Mouse (Mus musculus): ENCODE results near the gene Nxph3.
A peak's percentile ranks its signal among the peaks of the same experiment; 100 is the strongest.
"Not testable (repeated sequence)": the region's sequence is repeated elsewhere in the genome, so short reads cannot be mapped to it uniquely, and the experiment has no call there.

The Nxph3 gene

DNA sequence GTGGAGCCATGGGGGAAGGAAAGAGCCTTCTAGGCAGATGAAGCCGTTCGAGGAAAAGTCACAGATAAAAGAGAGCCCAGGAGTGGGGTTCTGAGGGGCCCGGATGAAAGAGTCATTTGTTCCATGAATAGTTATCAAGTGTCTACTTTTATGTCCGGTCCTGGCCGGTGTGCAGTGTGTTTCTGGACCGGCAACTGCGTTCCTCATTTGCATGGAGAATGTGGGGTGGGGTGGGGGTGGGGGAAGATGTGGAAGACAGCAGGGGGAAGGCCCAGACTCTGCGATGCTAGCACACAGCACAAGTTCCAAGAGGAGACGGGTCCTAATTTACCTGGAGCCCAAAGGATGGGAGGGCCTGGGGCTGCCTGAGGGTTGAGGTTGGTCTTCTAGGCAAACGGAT is 4.9 kb upstream of the Nxph3 start:
- no peak for DNase-seq (ENCODE audit: low spot score)

DNA sequence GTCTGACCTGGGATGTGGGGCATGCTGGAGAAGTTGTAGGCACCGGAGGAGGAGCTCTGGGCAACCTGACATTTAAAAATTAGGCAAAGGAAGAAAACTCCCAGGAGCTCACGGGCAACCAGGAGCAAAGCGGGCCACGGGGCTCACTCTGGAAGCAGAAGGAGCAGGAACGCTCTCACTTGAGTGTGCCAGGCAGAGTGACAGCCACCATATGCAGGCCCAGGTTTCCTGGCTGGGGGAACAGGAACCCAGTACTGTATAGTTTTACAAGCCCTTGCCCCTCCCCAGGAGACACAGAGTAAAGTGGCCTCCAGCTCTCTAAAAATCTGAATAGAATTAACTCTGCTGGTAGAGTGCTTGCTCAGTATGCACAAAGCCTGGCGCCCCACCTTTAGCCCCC is 2.8 kb upstream of the Nxph3 start:
- DNase-seq (ENCODE audit: low spot score): no peak

DNA sequence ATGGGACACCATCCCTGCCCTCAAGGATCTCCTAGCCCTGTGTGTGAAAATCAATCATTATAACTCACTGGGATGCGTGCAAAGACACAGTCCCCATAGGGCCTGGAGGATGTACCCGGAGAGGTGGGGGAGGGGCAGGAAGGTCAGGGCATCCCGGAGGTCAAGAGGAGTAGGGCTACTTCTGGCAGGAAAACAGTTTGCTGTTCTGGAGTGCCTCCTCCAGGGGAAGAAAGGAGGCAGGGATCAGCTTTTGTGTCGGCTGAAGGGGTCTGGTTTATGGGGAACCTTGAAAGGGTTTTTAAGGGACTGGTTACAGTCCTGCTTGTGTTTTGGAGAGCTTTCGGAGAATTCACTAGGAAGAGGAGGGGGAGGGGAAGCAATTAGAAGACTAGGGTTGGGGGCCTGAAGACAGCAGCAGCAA is 2.1 kb upstream of the Nxph3 start:
- no peak for DNase-seq (ENCODE audit: low spot score)

DNA sequence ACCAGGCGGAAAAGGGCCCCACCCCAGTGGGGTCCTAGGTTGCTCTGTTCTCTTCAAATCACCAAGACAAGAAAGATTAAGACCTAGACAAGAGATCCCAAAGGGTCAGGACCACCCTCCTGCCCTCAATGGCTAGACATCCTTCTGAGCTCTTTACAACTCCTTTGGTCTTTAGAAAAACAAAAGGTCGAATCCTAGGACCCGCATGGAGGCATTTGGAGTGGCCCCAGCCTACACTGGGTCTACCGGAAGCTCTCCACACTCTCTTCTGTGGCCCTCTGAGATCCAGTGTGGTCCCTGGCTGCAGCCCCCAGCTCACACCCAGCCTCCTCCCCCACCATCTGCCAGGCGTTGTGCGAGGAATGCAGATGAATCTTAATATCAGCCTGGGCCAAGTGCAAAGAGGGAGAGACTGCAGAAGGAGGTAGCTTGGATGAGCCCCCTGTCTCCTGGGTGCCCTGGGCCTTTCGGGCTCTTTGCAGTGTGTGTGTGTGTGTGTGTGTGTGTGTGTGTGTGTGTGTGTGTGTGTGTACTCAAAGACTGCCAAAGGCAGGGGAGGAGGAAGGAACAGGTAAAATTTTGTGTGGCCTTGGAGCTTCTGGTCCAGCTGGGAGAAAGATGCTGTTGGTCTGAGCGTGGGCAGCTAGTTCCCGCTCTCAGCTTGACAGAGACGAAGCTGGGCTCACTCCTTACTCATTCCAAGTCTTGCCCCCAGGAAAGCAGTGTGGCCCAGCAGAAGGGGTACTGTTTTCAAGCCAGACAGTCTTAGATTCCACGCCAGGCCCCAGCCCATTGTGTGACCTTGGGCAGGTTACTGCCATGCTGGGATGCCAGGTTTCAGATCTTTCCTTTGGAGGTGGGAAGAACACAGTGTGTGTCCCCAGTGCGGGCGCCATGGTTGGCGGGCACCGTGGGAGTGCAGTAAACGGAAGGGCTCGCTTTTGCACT is 1.3 kb upstream of the Nxph3 start:
- no peak for DNase-seq (ENCODE audit: low spot score)

DNA sequence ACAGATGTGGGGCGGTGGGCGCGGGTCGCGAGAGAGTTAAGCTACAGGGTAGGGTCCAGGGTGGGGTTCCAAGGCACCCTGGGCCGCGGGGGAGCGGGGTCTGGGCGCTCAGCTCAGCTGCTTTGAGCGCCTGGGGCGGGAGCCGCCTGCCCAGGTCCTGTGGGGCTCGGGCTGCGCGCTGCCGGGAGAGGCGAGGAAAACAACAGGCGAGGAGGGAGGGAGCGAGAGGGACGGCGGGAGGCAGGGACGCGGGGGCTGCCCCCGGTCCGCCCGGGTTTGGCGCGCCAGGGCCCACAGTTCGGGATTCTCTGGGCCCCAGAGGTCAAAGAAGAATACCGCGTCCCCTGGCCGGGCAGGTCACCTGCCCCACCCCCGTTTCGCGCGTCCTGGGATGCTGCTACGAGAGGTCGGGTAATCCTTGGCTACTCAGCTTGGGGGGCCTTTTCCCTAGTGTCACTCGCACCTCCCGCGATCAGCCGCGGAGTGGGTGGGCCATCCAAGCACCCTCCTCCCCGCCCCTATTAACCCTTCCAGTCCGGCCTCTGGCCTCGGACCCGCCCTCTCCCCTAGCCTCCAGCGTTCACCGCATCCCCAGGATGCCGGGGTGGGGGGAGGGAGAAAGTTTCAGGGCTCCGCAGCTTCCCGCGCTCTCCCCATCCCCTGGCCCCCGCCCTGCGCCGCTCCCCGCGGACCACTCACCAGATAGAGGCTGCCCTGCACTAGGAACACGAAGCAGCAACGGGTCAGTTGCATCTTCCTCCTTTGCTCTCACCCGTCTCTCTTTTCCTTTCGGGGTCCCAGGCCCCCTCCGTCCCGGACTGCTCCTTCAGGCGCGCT is 691 bp downstream of the Nxph3 start:
- DNase-seq (ENCODE audit: low spot score): no peak

DNA sequence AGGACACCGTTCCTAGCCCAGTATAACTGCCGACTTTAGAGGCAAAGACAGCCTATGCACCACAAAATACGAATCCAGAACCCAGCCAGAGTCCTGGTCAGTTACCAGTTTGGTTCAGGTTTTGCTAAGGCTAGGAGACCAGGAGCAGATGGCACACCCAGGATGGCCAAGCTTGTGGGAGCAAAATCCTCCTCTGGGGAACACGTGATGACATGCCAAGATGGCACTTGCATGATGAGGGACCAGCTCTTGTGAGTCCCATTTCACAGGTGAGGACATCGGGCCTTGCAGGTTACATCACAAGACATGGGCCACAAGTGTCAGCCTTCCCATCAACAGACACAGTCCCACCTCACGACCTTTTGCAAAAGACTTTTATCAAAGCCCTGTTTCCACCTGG is 2.0 kb downstream of the Nxph3 start:
- DNase-seq (ENCODE audit: low spot score): no peak

DNA sequence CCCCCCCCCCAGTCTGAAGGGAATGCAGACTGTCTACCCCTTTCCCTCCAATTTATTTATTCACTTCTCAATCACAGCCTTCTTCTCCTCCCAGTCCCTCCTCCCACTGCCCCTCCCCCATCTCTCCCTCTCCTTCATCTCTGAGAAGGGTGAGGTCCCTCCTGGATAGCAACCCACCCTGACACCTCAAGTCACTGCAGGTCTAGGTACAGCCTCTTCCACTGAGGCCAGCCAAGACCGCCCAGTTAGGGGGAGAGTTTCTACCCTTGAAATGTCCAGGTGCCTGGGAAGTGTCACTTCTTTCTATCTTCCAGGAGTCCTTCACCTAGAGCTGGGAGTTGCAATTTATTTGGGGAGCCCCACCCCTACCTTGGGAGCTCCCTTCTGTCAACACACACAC is 2.5 kb downstream of the Nxph3 start:
- DNase-seq (ENCODE audit: low spot score): no peak

DNA sequence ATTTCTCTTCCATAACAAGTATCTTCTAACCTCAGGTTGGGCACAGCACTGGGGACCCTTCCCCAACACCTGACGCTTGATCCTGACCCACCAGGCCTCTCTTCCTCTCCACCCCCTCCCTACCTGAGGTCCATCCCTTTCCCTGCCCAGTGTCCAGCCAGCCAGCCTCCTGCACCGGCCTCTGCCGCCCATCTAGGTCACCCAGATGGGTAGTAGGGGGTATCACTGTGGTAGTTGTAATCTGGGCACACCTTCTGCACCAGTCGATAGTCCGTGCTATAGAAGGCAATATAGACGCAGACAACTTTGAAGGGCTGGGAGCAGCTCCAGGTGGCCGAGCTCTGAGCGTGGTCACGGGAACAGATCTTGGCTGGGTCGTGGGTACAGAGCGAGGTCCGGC is 3.7 kb downstream of the Nxph3 start:
- DNase-seq (ENCODE audit: low spot score): no peak

DNA sequence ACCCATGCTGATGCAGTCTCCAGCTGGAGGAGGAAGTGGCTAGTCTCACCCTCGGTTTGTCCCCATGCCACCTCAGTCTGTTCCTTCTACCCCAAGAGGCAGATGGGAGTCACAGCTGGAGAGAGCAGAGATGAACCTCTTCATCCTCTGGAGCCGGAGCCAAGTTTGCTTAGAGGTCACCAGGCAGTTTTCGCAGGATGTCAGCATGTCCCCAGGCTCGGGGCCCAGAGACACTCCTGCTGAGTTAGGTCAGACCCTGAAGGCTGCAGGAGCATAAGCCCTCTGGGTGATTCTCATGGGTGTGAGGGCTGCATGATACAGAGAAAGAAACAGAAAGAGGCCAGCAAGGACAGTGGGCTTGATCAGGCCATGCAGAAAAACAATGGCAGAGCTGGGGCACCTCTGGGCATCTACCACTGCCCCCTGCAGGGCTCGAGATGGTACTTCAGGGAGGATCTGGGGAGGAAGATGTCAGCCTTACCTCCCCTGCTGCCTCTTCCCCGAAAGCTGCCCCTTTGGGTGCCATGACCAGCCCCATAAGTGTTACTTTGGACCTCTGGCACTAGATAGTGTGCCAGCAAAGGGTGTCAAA is 5.1 kb downstream of the Nxph3 start:
- DNase-seq (ENCODE audit: low spot score): no peak

DNA sequence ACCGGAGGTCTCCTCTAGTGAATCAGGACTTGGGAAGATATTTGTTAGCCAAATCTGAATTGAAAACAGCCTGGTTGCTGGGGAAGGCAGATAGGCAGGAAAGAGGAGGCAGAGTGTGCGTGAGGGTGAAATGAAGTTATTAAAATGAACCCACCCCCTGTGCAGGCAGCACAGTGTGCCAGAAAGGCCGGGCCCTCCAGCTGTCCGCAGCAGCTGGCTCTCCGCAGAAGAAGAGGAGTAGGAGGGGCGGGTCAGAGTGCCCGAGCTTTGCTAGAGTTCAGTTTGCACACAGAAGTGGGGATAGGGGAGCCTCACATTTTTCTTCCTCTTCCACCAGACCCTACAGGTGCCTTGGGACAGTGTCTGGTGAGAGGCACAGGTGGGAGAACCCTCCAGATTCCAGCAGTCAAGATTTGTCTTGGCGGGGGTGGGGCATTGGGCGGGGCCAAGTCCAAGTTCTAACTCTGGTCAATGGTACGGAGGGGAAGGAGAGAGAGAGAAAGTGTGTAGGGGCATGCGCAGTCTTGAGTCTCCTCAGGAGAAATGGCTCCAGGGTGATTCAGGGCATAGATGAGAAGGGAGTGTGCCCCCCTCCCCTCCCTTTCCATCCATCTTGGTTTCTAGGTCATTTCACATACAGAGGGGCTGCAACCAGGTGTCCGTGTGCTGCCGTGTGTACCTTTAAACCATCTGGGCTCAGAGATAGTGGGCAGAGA is 6.0 kb downstream of the Nxph3 start:
- no peak for DNase-seq (ENCODE audit: low spot score)

DNA sequence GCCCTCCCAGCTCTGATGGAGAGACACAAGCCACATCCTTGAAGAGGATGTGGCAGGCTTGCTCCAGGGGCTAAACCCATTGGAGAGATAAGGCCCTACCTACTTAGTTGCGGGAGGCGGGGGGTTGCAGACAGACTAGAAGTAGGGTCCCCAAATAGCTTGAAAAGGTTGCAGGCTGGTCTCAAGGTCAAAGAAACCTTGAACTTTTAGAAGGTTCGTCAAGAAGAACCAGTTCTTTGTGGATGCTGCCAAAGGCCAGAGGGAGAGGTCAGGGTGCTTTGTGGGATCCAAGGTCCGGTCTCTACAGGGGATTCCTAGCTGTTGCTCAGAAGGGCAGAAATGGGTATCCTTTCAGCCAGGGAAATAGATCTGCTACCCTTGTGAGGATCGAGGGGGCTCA is 6.6 kb downstream of the Nxph3 start:
- no peak for DNase-seq (ENCODE audit: low spot score)

DNA sequence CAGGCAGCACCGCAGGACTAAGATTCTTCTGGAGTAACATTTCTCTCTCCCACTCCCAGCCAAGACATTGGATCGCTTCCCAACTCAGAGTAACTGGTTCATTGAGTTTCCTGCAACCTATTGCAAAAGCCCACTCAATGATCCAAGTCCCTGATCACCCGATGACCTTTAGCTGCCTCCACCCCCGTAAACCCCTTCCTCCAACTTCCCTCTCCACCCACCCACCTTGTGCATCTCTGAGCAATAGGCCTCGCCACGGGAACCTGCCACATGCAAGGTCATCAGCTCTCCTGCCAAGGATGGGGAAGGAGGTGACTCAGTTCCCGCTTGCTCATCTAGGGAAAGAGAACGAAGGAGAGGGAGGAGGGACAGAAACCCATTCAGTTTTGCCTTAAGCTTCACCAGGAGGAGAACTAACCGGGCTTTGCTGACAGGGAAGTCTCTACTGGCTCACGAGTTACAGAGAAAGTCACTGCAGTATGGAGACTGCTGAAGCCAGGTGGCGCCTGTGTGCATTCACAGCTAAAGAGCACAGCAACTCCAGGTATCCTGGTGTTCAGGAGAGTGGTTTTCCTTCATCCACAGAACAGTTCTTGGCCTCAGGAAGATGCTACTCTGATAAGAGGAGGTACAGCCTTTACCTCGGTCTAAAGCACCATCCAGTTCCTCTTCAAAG is 7.2 kb downstream of the Nxph3 start:
- DNase-seq (ENCODE audit: low spot score): no peak

DNA sequence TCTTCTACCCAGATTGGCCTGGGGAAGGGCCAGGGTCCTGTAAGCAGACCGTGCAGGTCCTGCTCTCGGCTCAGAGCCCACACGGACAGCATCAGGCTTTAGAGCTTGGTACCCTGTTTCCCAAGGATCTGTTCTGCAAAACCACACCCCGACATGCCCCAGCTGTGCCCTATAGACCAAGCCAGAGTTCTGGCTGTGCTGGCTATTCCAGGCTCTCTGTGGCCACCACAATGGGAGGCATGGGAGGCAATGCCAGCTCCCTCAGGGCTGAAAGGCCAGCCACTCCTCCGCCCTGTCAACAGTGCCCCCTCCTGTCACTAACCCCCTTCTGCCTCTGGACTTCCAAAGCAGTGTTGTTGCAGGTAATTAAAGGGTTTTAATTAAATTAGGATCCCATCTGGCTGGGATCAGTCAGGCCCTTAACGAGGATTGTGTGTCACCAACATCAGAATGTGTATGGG is 10.1 kb downstream of the Nxph3 start:
- no peak for DNase-seq (ENCODE audit: low spot score)

DNA sequence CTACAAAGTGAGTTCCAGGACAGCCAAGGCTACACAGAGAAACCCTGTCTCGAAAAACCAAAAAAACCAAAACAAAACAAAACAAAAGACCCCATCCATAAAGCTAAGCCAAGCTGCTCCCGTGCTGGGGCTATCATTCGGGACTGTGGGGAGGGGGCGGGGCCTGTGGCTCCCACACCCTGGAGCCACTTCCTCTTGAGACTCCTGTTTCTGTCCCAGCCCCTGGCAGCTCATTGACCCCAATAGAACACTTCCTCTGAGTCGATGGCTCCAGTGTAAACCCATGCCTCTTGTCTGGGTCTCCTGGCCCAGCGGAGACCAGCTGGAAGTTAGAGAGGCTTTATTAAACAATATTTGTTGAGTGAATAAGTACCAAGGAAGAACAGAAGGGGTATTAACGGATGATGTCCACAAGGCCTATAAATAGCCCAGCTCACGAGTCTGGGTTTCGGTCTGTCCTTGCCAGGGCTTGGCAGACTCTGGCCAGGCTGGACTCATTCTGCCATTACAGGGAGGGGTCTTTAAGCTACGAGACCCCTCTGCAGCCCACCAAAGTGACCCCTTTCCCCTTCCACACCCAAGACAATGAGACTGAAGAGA is 10.7 kb downstream of the Nxph3 start:
- no peak for DNase-seq (ENCODE audit: low spot score)

DNA sequence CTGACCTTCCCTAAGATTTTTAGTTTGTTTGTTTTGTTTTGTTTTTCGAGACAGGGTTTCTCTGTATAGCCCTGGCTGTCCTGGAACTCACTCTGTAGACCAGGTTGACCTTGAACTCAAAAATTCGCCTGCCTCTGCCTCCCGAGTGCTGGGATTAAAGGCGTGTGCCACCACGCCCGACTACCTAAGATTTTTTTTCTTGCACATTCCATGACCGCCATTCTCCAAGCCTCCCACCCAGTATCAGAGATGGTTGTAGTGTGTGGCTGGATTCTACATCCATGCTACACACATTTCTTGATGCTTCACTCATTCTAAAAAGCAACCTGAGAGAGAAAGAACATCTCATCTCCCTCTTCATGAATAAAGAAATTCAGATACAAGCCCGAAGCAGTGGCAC is 12.5 kb downstream of the Nxph3 start:
- DNase-seq (ENCODE audit: low spot score): not testable (repeated sequence)

DNA sequence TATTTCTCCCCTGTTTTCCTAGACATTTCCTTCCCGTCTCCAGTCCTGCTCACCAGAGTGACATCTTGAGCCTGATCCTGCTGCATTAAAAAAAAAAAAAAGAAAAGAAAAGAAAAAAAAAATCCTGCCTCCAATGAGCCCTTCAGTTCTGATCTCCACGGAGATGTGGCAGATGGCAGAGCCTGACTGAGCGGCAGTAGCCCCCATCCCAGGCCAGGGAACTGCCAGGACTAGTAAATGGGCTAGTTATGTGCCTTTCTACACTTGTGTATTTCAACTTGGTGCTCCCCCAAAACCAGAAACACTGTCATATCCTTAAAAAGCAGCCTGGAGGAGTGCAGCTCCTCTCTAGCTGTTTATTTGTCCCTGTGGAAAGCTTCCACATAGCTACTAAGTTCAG is 13.5 kb downstream of the Nxph3 start:
- DNase-seq (ENCODE audit: low spot score): no peak

DNA sequence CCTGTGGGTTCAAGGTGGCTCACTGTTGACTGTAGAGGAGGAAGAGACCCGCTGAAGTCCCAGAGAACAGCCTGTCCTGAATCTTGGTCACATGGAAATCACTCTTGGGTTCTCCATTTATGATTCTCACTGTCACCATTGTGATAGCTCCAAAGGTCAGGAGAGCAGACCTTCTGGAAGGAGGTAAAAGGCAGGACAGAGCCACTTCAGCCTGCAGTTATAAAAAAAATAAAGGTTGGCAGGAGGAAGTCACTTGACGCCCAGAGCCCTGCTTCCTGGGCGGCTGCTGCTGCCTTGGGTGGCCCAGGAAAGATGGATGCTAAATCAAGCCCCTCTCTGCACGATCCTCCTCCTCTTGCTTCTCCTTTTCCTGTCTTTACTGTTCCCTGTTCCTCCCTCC is 14.0 kb downstream of the Nxph3 start:
- DNase-seq (ENCODE audit: low spot score): no peak

DNA sequence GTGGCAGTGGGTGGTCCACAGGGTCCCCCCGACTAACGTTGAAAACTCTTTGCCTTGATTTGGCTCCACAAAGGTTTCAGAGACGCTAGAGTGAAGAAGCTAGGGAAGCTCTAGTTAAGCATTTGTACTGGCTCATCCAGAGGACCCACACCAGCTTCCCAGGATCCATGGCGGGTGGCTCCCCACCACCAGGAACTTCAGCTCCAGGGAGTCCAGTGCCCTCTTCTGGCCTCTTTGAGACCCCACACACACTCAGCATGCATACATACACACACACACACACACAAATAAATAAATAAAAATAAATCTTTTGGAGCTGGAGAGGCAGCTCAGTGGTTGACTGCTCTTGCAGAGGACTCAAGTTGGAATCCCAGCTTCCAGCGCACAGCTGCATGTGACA is 16.4 kb downstream of the Nxph3 start:
- no peak for DNase-seq (ENCODE audit: low spot score)

DNA sequence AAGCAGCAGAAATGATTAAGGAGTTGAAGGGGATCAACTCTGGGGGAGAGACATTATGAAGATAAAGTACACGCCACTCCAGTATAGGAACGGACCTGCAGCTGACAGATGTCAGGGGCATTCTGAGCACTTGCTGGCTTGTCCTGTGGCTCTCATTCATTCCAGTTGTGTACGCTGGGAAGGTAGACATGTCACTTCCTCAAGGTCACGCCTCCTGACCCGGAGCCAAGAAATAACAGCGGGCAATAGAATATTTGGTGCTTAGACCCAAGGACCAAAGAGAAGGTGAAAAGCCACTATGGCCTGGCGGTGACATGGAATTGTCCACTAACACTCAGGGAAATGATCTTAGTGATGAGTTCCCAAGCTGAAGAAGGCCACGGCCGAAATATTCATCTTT is 18.5 kb downstream of the Nxph3 start:
- no peak for DNase-seq (ENCODE audit: low spot score)

DNA sequence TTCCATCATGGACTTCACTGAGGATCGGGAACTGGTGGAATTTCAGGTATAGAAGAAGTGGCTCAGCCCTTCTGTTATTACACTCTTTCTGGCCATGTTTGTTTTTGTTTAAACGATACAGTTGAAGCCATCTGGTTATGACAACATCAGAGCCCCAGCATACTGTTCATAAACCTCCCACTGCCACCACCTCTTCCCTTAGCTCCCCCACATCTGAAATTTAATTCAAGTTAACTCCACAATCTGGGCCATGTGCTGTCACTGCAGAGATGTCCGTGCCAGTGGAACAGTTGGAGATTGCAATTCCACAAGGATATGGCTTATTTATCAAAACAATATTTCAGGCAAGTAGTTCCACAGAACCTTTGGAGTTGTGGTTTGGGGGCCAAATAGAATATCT is 20.0 kb downstream of the Nxph3 start:
- peak; percentile 43 for DNase-seq (ENCODE audit: low spot score)

DNA sequence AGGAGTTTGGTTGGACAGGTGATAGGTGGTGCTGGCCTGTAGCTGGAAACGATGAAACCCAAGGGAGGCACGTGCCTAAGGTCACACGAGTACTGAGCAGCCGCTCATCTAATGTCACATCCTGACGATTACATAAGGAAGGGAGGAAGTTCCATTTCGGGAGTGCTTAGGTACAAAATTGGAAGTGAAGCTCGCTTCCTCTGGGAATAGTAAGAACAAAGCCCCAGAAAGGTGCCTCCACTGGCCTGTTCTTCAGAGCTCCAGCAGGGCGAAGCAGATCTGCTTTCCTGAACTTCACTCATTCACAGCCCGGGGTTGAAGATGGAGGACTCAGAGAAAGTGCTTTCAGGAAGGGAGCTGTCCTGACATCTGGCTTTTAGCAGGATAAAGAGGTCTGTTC is 20.4 kb downstream of the Nxph3 start:
- DNase-seq (ENCODE audit: low spot score): no peak

Measured in layer of hippocampus, adult 11-12 months (tissue).